Mouse (Mus musculus) hindbrain, embryonic 14.5 days (tissue): ENCODE data around the gene Lyrm7. TPM values are rescaled to one million over a fixed set of nuclear protein-coding genes. Genes with fewer than 3 reads are reported as not detected.
A peak's percentile ranks its signal among the peaks of the same experiment; 100 is the strongest.

Experiments used
- ATAC-seq: fragments of 200-750 bp; cut with Nextera tagmentation; 2 replicates; pipeline ENCODE4 v1.8.0; 2017; ENCODE audit warnings: moderate number of reproducible peaks, mild to moderate bottlenecking, moderate TSS enrichment, moderate library complexity; ENCODE audit not compliant: low FRiP score
- DNase-seq: peaks from one replicate; pipeline ENCODE4 v3.0.0-alpha.2; 2015; ENCODE audit warnings: low spot score
- H3K27ac ChIP-seq: fragments of 300-500 bp; sonication (generic); 2 replicates; pipeline ENCODE4 v1.5.1; 2014; ENCODE audit warnings: mild to moderate bottlenecking, moderate library complexity
- H3K27me3 ChIP-seq: fragments of 300-500 bp; sonication (generic); 2 replicates; pipeline ENCODE4 v1.6.1; 2014; ENCODE audit warnings: mild to moderate bottlenecking, low read length, mixed read lengths; ENCODE audit not compliant: control insufficient read depth, insufficient read depth
- H3K36me3 ChIP-seq: fragments of 300-500 bp; sonication (generic); replicated peaks from 2 replicates; pipeline ENCODE4 v1.6.1; 2014; ENCODE audit not compliant: control insufficient read depth, insufficient read depth
- H3K4me1 ChIP-seq: fragments of 300-500 bp; sonication (generic); replicated peaks from 2 replicates; pipeline ENCODE4 v1.6.1; 2014; ENCODE audit warnings: antibody characterized with exemption, low read length, mixed read lengths; ENCODE audit not compliant: control insufficient read depth, insufficient read depth
- H3K4me2 ChIP-seq: fragments of 300-500 bp; sonication (generic); replicated peaks from 2 replicates; pipeline ENCODE4 v1.6.1; 2014; ENCODE audit warnings: mild to moderate bottlenecking, moderate library complexity
- H3K4me3 ChIP-seq: fragments of 300-500 bp; sonication (generic); replicated peaks from 2 replicates; pipeline ENCODE4 v1.5.1; 2014; ENCODE audit warnings: mild to moderate bottlenecking, low read length
- H3K9ac ChIP-seq: fragments of 300-500 bp; sonication (generic); 2 replicates; pipeline ENCODE4 v1.6.1; 2014
- H3K9me3 ChIP-seq: fragments of 300-500 bp; sonication (generic); 2 replicates; pipeline ENCODE4 v1.6.1; 2016; ENCODE audit warnings: low read length; ENCODE audit not compliant: control insufficient read depth
- WGBS: fragments of 180-500 bp; shearing (Covaris S2); extraction: QIAGEN DNeasy Blood & Tissue Kit; methylation state at CpG from one replicate; pipeline ENCODE4 v1.1.7; 2014; 5-methylcytosine and 5-hydroxymethylcytosine counted together
- polyA plus RNA-seq: library from polyadenylated mRNA; unstranded; fragments of >200 nt; fragmentation: Nextera tagmentation; extraction: Ambion mirVana; gene quantifications from 2 replicates; pipeline ENCODE4 v1.2.1, GENCODE M21; 2014

The Lyrm7 gene
- polyA plus RNA-seq, 1 experiment from 2014 or later = 11.8 TPM

DNA sequence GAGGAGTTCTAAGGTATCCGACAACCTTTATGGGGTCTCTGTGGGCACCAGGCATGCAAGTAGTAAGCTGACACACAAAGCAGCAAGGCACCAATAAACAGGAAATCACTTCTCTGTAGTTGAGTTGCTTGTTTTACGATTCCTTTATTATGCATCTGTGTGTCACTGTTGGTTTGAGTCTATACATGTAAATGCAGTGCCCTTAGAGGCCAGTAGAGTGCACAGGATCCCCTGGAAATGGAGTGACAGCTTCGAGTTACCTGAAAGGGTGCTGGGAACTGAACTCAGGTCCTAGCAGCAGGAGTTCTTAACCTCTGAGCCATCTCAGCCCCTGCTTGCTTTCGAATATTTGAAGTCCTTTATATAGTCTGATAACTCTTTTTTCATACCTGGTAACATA is 21.0 kb downstream of the Lyrm7 start:
- Histone ChIP-seq H3K36me3 (no peaks in the 10 kb centered on the region), H3K27ac (no peak overlapping the region), H3K9me3 (no peaks in the 10 kb centered on the region), H3K27me3 (no peaks in the 10 kb centered on the region), H3K4me2 (no peak overlapping the region), H3K4me3 (no peak overlapping the region), H3K9ac (no peak overlapping the region), H3K4me1 (no peaks in the 10 kb centered on the region)
- WGBS = 87% methylated on average over 4 of the region's 4 CpGs
- no peak for ATAC-seq
- DNase-seq = no peak

GRCm38 (mm10) chr11:54836106-54836505 is 24.6 kb downstream of the Lyrm7 start:
- H3K9me3 ChIP-seq = no peaks in the 10 kb centered on the region

GRCm38 (mm10) chr11:54834596-54834995 is 26.1 kb downstream of the Lyrm7 start:
- Histone ChIP-seq H3K4me2 (no peak overlapping the region), H3K9ac (no peak overlapping the region), H3K9me3 (no peaks in the 10 kb centered on the region), H3K36me3 (no peaks in the 10 kb centered on the region), H3K4me3 (no peak overlapping the region), H3K27me3 (no peaks in the 10 kb centered on the region), H3K27ac (no peak overlapping the region), H3K4me1 (no peaks in the 10 kb centered on the region)
- ATAC-seq (no peak), DNase-seq (no peak)
- WGBS = 60% methylated on average over 2 of the region's 2 CpGs

More at GRCm38 (mm10) chr11:54836106-54836505, 24.6 kb downstream of the Lyrm7 start:
- no peaks in the 10 kb centered on the region for H3K27me3 ChIP-seq
- H3K27ac ChIP-seq = no peak overlapping the region
- H3K4me1 ChIP-seq = no peaks in the 10 kb centered on the region
- H3K4me2 ChIP-seq = no peak overlapping the region
- DNase-seq (no peak), ATAC-seq (no peak)
- H3K36me3 ChIP-seq = no peaks in the 10 kb centered on the region
- H3K9ac ChIP-seq = no peak overlapping the region
- WGBS = 80% methylated on average over 9 of the region's 9 CpGs
- H3K4me3 ChIP-seq = no peak overlapping the region

DNA sequence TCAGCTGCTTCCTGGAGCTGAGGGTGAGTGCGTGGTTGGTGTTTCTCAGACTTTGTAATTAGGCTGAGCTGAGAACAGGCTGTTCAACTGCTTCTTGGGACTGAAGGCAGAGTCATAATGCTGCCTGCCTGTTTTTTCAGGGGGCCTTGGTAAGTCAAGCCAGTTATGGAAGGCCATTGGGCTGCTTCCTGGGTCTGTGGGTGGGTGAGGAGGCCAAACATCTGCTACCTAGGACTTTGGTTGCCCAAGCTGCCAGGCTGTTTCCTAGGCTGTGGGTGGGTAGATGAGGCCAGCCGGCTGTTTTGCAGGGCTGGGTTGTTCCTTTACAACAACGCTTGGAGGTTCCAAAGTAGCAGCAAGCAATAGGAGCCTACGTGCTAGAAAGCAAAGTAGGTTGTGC is 26.9 kb downstream of the Lyrm7 start:
- Histone ChIP-seq H3K4me2 (no peak overlapping the region), H3K27me3 (no peaks in the 10 kb centered on the region), H3K27ac (no peak overlapping the region), H3K4me3 (no peak overlapping the region), H3K9ac (no peak overlapping the region), H3K9me3 (no peaks in the 10 kb centered on the region), H3K4me1 (no peaks in the 10 kb centered on the region), H3K36me3 (no peaks in the 10 kb centered on the region)
- WGBS = 91% methylated on average over 4 of the region's 4 CpGs
- ATAC-seq = no peak
- no peak for DNase-seq

GRCm38 (mm10) chr11:54826819-54827218 is 33.9 kb downstream of the Lyrm7 start:
- H3K9ac ChIP-seq = no peak overlapping the region
- no peak overlapping the region for H3K4me3 ChIP-seq
- no peaks in the 10 kb centered on the region for H3K27me3 ChIP-seq
- 81% methylated on average over 8 of the region's 8 CpGs for WGBS
- H3K9me3 ChIP-seq = no peaks in the 10 kb centered on the region
- no peak for ATAC-seq
- H3K4me1 ChIP-seq = no peaks in the 10 kb centered on the region
- no peak overlapping the region for H3K27ac ChIP-seq
- no peak overlapping the region for H3K4me2 ChIP-seq
- DNase-seq = no peak
- no peaks in the 10 kb centered on the region for H3K36me3 ChIP-seq

DNA sequence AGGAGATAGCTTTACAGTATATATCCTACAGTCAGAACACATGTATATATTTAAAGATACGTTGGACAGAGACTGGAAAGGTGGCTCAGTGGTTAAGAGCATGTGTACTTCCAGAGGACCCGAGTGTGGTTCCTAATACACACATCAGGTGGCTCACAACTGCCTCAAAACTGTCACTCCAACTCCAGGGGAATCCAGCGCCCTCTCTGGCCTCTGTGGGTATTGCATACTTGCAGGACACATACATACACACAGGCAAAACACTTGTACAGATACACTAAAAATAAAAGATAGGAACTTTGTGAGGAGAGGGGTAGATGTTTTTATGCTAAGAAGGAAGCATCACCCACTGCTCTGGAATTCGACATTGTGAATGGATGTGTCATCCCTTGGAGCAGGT is 34.9 kb downstream of the Lyrm7 start:
- Histone ChIP-seq H3K27me3 (no peaks in the 10 kb centered on the region), H3K4me1 (no peaks in the 10 kb centered on the region), H3K27ac (no peak overlapping the region), H3K9ac (no peak overlapping the region), H3K36me3 (no peaks in the 10 kb centered on the region), H3K4me2 (no peak overlapping the region), H3K4me3 (no peak overlapping the region), H3K9me3 (no peaks in the 10 kb centered on the region)
- ATAC-seq = no peak
- DNase-seq = no peak
- WGBS = 84% methylated on average over 4 of the region's 4 CpGs

GRCm38 (mm10) chr11:54823467-54823866 is 37.2 kb downstream of the Lyrm7 start:
- Histone ChIP-seq H3K9me3 (no peaks in the 10 kb centered on the region), H3K27me3 (no peaks in the 10 kb centered on the region), H3K27ac (no peak overlapping the region), H3K9ac (no peak overlapping the region), H3K4me3 (no peak overlapping the region), H3K4me2 (no peak overlapping the region), H3K4me1 (0 out of 2 replicates have a peak, but pooled peaks cover 5% of the 10 kb centered on the region), H3K36me3 (no peaks in the 10 kb centered on the region)
- 91% methylated on average over 4 of the region's 4 CpGs for WGBS
- no peak for DNase-seq
- ATAC-seq = no peak

- ATAC-seq (no peak), DNase-seq (no peak)
- H3K9ac ChIP-seq = no peak overlapping the region
- H3K27ac ChIP-seq = no peak overlapping the region
- no peaks in the 10 kb centered on the region for H3K9me3 ChIP-seq
- 0 out of 2 replicates have a peak, but pooled peaks cover 5% of the 10 kb centered on the region for H3K4me1 ChIP-seq
- WGBS = 59% methylated on average over 7 of the region's 7 CpGs
- no peaks in the 10 kb centered on the region for H3K27me3 ChIP-seq
- H3K4me2 ChIP-seq = no peak overlapping the region
- no peaks in the 10 kb centered on the region for H3K36me3 ChIP-seq
- no peak overlapping the region for H3K4me3 ChIP-seq
Observed at GRCm38 (mm10) chr11:54819489-54819888, 41.2 kb downstream of the Lyrm7 start.

DNA sequence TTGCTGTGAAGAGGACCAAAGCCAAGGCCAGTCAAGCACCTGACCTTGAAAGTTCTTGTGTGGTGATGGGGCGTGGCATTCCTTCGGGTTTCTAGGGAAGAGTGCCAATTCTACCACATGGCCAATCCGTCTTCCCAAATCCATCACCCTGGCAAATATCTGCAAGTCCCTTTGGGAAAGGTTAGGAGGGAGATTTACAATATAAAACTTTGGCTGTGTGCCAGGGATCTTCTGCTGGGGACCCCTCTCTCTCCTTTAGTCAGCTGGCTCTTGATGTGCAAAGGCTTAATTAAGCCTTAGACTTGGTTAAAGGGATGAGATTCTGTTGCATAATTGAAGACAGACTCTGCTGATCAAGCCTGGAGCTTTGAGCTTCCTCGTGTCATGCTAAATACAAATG is 43.3 kb downstream of the Lyrm7 start:
- H3K9me3 ChIP-seq = no peaks in the 10 kb centered on the region
- no peaks in the 10 kb centered on the region for H3K36me3 ChIP-seq
- peaks cover 9% of the 10 kb centered on the region; the same call in 1 of the 2 replicates for H3K4me1 ChIP-seq
- H3K9ac ChIP-seq = no peak overlapping the region
- DNase-seq (peak; percentile 32), ATAC-seq (peak; percentile 51; the same call in 1 of the 2 replicates)
- H3K4me3 ChIP-seq = no peak overlapping the region
- H3K4me2 ChIP-seq = no peak overlapping the region
- H3K27me3 ChIP-seq = no peaks in the 10 kb centered on the region
- no peak overlapping the region for H3K27ac ChIP-seq
- WGBS = 44% methylated on average over 4 of the region's 4 CpGs

DNA sequence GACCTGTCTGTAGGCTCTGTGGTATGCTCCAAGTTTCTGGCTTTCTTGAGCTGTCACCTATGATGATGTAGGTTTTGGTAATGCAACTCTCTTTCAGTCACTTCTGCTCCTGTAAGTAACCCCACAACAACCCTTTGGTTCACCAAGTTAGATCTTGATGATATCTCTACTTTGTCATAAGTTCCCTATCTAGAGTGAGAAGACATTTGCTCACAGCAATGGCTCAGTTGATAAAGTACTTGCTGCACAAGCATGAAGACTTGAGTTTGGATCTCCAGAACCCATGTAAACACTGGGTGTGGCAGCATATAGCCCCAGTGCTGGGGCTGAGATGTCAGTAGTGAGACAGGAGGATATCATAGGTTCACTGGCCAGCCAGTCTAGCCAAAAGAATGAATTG is 45.1 kb downstream of the Lyrm7 start:
- Histone ChIP-seq H3K9ac (no peak overlapping the region), H3K27me3 (no peaks in the 10 kb centered on the region), H3K27ac (no peak overlapping the region), H3K4me3 (no peak overlapping the region), H3K4me1 (peaks cover 9% of the 10 kb centered on the region; the same call in 1 of the 2 replicates), H3K4me2 (no peak overlapping the region), H3K9me3 (no peaks in the 10 kb centered on the region), H3K36me3 (no peaks in the 10 kb centered on the region)
- DNase-seq (no peak), ATAC-seq (no peak)
